Mouse (Mus musculus) E14TG2a.4 (cell line): ENCODE data around the gene Snx15.

Source experiments
- CTCF ChIP-seq: conservative IDR thresholded peaks from 2 replicates; pipeline ENCODE4 v1.5.1; 2014; ENCODE audit warnings: low read length
- POU5F1 ChIP-seq: IDR thresholded peaks from 2 replicates; pipeline ENCODE4 v1.6.1; 2014; ENCODE audit warnings: low read length, borderline replicate concordance

DNA sequence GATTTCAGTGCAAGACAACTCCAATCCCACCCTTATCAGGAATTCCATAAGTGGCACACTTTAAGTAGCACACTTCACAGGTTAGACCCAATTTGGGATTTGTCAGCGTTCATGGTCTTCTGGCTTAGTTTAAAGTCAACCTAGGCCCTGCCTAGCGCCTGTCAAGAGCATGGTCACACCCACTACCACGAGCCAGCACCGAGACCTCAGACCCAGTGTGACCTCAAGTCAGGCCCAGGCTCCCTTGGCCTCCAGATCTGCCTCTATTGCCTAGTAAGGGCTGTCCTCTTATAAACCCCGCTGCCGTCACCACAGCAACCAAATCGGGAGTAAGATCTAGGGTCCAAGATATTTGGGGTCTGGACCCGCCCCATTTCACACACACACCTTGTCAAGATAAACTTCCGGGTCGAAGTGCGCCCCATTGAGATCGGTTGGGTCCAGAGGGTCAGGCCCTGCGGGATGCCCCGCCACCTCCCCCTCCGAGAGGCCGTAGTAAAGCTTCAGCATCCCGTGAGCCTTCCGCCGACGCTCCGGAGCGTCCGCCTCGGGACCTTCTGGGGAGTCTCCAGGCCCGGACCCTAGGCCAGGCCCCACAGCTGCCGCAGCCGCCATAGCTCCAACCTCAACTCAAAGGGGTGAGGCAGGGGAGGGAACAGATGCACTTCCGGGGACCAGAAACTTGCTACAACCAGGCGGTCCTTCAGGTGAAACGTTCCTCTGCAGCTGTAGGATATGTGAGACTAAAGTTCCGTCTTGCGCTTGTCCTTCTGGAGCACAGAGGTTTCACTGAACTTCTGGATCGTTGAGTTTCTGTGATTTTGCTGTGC, 51.3 kb downstream of the Snx15 start, which contains the start of gene Vps51:
- TF ChIP-seq CTCF (no peak), POU5F1 (no peak; the same call in 1 of the 2 replicates)
